Mouse (Mus musculus): Measurements from ENCODE around the gene Pofut2. TPM values are rescaled to one million over a fixed set of nuclear protein-coding genes. Genes with fewer than 3 reads are reported as not detected.

The Pofut2 gene
- polyA plus RNA-seq, 1 experiment from 2014 or later, result 108 TPM

DNA sequence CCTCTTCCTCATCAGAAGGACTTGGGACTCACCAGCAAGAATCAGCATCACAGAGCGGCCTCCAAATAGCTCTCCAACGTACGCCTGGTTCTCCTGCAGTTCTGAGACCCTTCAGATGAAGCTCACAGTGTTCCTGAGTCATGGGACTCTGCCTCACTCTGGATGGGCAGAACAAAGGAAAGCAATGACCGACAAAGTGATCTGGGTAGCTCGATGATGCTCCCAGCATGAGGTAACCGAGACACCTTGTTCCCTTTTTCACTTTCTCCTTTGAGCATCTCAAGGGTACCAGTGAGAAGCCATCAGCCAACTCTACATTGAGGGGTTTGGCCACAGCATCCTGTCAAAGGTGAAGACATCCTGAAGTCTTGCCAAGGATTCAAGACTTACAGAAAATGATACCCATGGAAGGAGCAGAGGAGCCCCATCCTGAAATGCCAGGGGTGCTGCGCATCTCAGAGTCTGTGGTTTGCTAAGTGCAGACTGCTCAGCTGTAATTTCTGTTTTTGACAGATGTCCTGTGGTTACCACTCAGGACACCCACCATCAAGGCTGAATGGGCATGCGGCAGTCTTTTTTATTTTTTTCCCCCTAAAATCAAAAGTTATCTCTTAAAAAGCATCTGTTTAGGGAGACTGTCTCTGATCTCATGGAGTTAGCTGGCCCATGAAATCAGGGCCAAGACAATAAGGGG is 32.9 kb upstream of the Pofut2 start:
- WGBS, result 86% methylated on average over 8 of the region's 8 CpGs
- no peak for ATAC-seq (replicated peaks; ENCODE audit: extremely low read depth, insufficient read depth, low FRiP score)
- Histone ChIP-seq H3K9ac (ENCODE audit: low read length) (no peak overlapping the region), H3K36me3 (ENCODE audit: control insufficient read depth, insufficient read depth) (no peaks in the 10 kb centered on the region), H3K27me3 (ENCODE audit: control insufficient read depth, insufficient read depth, low read length) (no peaks in the 10 kb centered on the region; the same call in 1 of the 2 replicates), H3K4me1 (ENCODE audit: control insufficient read depth, insufficient read depth, low read length) (peaks cover 41% of the 10 kb centered on the region), H3K4me2 (ENCODE audit: low read depth, low read length) (no peak overlapping the region), H3K4me3 (ENCODE audit: low read length) (no peak overlapping the region), H3K9me3 (replicated peaks; ENCODE audit: control insufficient read depth, low read length) (no peaks in the 10 kb centered on the region), H3K27ac (ENCODE audit: low read length) (no peak overlapping the region)

DNA sequence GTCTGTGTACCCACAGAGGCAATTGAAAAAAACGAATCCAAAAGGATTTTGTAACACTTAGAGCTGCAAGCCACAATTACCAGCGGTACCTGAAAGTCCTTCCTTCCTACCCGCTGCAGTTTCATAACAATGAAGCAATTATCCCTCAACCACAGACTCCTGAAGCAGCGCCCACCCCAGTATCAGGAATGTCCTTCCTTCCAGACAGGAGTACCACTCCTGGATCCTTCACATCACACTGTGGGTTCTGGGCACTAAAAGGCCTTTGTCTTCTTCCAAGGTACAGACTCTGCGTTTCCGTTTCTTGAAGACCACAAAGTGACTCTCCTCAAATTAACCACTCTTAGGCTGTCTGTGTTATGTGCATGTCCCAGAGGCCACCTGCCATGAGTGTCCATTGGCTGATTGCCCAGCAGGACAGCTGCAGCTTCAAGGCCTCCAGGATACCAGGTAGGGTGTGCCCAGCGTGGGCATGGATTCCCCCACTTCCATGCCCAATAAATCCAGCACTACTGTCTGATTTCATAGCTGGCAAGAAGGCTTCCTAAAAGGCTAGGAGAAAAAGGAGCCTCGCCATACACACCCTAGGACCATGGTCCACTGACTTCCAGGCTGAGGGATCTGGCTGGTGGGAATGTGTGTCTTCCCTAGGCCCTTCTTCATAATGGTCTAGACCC is 32.2 kb upstream of the Pofut2 start:
- H3K9me3 ChIP-seq (replicated peaks; ENCODE audit: control insufficient read depth, low read length), result no peaks in the 10 kb centered on the region
- H3K27ac ChIP-seq (ENCODE audit: low read length), result no peak overlapping the region
- WGBS, result 73% methylated on average over 8 of the region's 8 CpGs
- ATAC-seq (replicated peaks; ENCODE audit: extremely low read depth, insufficient read depth, low FRiP score), result no peak
- H3K36me3 ChIP-seq (ENCODE audit: control insufficient read depth, insufficient read depth), result no peaks in the 10 kb centered on the region
- no peak overlapping the region for H3K4me2 ChIP-seq (ENCODE audit: low read depth, low read length)
- H3K4me1 ChIP-seq (ENCODE audit: control insufficient read depth, insufficient read depth, low read length), result peaks cover 36% of the 10 kb centered on the region
- no peak overlapping the region for H3K9ac ChIP-seq (ENCODE audit: low read length)
- H3K4me3 ChIP-seq (ENCODE audit: low read length), result no peak overlapping the region
- H3K27me3 ChIP-seq (ENCODE audit: control insufficient read depth, insufficient read depth, low read length), result no peaks in the 10 kb centered on the region; the same call in 1 of the 2 replicates

DNA sequence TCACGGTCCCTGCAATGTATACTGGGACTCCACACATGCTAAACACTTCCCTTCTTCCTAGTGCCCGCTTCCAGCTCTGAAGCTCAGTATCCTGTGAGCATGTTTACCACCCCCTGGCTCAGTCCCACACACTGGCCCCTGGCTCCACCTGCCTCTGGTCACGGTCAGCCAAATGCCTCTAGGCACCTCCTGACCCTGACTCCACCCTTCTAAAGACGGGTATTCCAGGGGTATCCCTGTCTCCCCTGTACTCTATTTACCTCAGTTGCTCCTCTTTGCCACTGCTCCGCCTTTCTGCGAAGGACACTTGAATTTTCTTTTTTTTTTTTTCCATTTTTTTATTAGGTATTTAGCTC is 31.7 kb upstream of the Pofut2 start:
- H3K36me3 ChIP-seq (ENCODE audit: control insufficient read depth, insufficient read depth), result no peaks in the 10 kb centered on the region
- ATAC-seq (replicated peaks; ENCODE audit: extremely low read depth, insufficient read depth, low FRiP score), result no peak
- no peak overlapping the region for H3K27ac ChIP-seq (ENCODE audit: low read length)
- no peaks in the 10 kb centered on the region; the same call in 1 of the 2 replicates for H3K27me3 ChIP-seq (ENCODE audit: control insufficient read depth, insufficient read depth, low read length)
- H3K4me2 ChIP-seq (ENCODE audit: low read depth, low read length), result no peak overlapping the region
- no peak overlapping the region for H3K9ac ChIP-seq (ENCODE audit: low read length)
- no peak overlapping the region for H3K4me3 ChIP-seq (ENCODE audit: low read length)
- WGBS, result 84% methylated on average over 6 of the region's 6 CpGs
- H3K9me3 ChIP-seq (replicated peaks; ENCODE audit: control insufficient read depth, low read length), result no peaks in the 10 kb centered on the region
- peaks cover 39% of the 10 kb centered on the region for H3K4me1 ChIP-seq (ENCODE audit: control insufficient read depth, insufficient read depth, low read length)

DNA sequence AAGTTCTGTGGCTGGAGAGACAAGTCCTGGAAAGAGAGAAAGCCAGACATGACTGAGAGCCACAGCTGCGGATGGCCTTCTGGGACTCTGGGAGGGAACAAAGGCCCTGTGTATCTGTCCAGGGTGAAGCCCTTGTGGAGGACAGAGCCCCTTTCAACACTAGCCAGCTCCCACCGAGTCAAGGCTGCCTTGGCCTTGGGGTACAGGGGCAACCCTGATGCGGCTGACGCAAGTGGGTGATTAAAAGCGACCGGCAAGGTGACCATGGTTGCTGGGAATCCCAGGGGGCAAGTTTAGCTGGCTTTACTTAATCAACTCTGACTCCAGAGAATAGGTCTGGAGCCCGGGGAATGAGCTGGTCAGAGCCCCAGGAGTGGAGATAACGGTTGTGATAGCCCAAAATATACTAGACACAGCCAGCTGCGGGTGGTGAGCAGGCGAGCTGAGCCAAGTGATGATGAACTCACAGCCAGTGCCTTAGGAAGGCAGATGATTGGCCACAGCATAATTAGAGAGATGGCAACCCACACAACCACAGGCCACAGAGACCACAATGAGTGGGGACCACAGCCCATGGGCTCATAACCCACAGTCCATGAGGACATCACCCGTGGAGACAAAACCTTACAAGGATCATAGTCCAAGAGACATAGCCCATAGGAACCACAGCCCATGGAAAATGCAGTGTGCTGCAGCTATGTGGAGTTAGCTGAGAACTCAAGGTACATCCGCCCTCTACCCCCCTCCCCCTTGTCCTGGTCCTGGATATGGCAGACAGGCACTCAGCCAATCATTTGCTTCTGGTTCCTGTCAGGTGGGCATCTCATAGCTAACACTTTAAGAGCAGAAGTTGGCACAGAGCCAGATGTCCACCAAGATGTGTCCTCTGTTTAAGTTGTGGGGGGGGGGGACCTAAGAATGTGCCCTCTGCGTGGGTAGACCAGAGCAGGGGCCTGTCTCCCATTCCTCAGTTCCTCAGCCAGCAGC is 29.1 kb upstream of the Pofut2 start:
- Histone ChIP-seq H3K4me1 (ENCODE audit: control insufficient read depth, insufficient read depth, low read length) (peaks cover 43% of the 10 kb centered on the region), H3K27me3 (ENCODE audit: control insufficient read depth, insufficient read depth, low read length) (no peaks in the 10 kb centered on the region), H3K4me3 (ENCODE audit: low read length) (no peak overlapping the region), H3K9ac (ENCODE audit: low read length) (peak overlapping the region; percentile 34), H3K9me3 (replicated peaks; ENCODE audit: control insufficient read depth, low read length) (no peaks in the 10 kb centered on the region), H3K36me3 (ENCODE audit: control insufficient read depth, insufficient read depth) (no peaks in the 10 kb centered on the region), H3K4me2 (ENCODE audit: low read depth, low read length) (peak overlapping the region; percentile 2; the same call in 1 of the 2 replicates), H3K27ac (ENCODE audit: low read length) (peak overlapping the region; percentile 87)
- peak; percentile 77 for ATAC-seq (replicated peaks; ENCODE audit: extremely low read depth, insufficient read depth, low FRiP score)
- WGBS, result 25% methylated on average over 13 of the region's 13 CpGs

DNA sequence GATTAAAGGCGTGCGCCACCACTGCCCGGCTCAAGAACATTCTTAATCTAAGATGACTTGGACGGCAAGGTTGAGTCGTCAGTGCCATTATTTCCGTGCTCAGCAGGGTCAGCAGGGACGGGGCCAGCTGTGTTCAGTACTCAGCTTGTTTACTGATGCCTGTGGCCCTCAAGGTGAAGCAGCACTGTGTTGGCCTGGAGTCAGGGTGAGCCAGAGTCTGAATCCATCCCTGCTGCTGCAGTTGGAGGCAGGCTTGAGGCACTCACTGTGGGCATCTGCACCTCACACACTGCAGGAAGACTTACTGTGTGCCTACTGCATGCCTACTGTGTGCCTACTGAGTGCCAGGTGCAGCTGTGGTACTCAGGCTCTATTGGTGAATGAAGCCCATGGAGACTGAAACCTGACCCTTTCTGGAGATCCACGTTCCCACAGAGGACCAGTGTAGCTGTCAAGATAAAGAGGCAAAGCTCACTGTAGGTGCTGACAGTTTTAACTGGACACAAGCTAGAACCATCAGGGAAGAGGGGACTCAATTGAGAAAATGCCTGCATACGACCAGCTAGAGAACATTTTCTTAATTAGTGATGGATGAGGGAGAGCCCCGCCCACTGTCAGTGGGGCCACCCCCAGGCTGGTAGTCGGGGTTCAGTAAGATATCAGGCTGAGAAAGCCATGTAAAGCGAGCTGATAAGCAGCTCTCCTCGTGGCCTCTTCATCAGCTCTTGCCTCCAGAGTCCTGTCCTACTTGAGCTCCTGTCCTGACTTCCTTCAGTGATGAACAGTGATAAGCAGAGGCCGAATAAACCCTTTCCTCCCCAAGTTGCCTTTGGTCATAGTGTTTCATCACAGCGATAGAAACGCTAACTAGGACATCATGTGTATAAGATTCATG is 26.9 kb upstream of the Pofut2 start:
- no peak for ATAC-seq (replicated peaks; ENCODE audit: extremely low read depth, insufficient read depth, low FRiP score)
- Histone ChIP-seq H3K4me3 (ENCODE audit: low read length) (no peak overlapping the region), H3K36me3 (ENCODE audit: control insufficient read depth, insufficient read depth) (no peaks in the 10 kb centered on the region), H3K9me3 (replicated peaks; ENCODE audit: control insufficient read depth, low read length) (no peaks in the 10 kb centered on the region), H3K27me3 (ENCODE audit: control insufficient read depth, insufficient read depth, low read length) (no peaks in the 10 kb centered on the region), H3K4me1 (ENCODE audit: control insufficient read depth, insufficient read depth, low read length) (peaks cover 32% of the 10 kb centered on the region), H3K4me2 (ENCODE audit: low read depth, low read length) (no peak overlapping the region), H3K27ac (ENCODE audit: low read length) (no peak overlapping the region), H3K9ac (ENCODE audit: low read length) (no peak overlapping the region)
- WGBS, result 47% methylated on average over 16 of the region's 16 CpGs

DNA sequence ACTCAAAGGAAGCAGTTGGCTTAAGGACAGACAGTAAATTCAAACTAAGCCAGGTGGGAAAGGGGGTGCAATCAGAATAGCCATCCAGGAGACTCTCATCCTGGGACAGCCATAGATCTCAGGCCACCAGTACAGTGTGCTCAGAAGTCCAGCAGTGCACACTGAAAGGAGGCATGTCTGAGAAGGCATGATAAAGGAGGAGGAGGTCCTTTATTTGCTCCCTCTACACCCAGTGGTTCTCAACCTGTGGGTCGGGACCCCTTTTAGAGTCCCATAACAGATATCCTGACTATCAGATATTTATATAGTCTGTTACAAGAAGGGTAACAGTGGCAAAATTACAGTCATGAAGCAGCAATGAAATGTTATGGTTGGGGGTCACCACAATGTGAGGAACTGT is 25.8 kb upstream of the Pofut2 start:
- 89% methylated on average over 1 of the region's 1 CpGs for WGBS

DNA sequence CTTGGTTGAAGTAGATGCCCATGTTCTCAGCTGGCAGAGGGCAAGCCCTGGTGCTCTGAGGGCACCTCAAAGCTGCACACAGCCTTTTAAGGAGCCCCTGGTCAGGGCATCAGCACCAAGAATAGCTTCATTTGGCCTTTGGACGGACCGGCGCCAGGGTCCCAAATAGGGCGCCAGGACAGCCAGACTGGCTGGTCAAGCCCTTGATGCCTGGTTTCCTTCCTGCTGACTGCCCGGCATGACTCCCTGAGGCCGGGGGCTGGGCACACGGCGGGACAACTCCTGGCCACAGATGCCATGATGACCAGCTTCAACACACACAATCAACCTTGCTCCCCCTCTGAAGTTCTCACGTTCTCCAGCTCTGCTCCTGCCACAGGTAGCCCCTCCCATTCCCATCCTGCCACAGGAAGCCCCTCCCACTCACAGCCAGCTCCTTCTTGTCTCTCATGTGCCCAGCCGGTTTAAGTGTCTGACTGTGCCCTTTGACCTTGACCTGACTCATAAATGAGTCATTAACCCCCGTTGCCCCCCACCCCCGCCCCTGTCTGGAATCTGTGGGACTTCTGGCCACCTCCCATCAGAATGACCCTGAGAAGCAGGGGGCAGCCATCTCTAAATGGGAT is 23.9 kb upstream of the Pofut2 start:
- no peaks in the 10 kb centered on the region for H3K36me3 ChIP-seq (ENCODE audit: control insufficient read depth, insufficient read depth)
- 69% methylated on average over 12 of the region's 12 CpGs for WGBS
- ATAC-seq (replicated peaks; ENCODE audit: extremely low read depth, insufficient read depth, low FRiP score), result no peak
- H3K4me1 ChIP-seq (ENCODE audit: control insufficient read depth, insufficient read depth, low read length), result peaks cover 20% of the 10 kb centered on the region
- H3K9ac ChIP-seq (ENCODE audit: low read length), result no peak overlapping the region
- H3K4me2 ChIP-seq (ENCODE audit: low read depth, low read length), result no peak overlapping the region
- H3K27me3 ChIP-seq (ENCODE audit: control insufficient read depth, insufficient read depth, low read length), result no peaks in the 10 kb centered on the region
- no peak overlapping the region for H3K4me3 ChIP-seq (ENCODE audit: low read length)
- no peaks in the 10 kb centered on the region for H3K9me3 ChIP-seq (replicated peaks; ENCODE audit: control insufficient read depth, low read length)
- no peak overlapping the region for H3K27ac ChIP-seq (ENCODE audit: low read length)

More for the DNA sequence above, 25.8 kb upstream of the Pofut2 start:
- no peak for ATAC-seq (replicated peaks; ENCODE audit: extremely low read depth, insufficient read depth, low FRiP score)
- Histone ChIP-seq H3K27me3 (ENCODE audit: control insufficient read depth, insufficient read depth, low read length) (no peaks in the 10 kb centered on the region), H3K9me3 (replicated peaks; ENCODE audit: control insufficient read depth, low read length) (no peaks in the 10 kb centered on the region), H3K4me1 (ENCODE audit: control insufficient read depth, insufficient read depth, low read length) (peaks cover 34% of the 10 kb centered on the region), H3K4me3 (ENCODE audit: low read length) (no peak overlapping the region), H3K9ac (ENCODE audit: low read length) (no peak overlapping the region), H3K4me2 (ENCODE audit: low read depth, low read length) (no peak overlapping the region), H3K36me3 (ENCODE audit: control insufficient read depth, insufficient read depth) (no peaks in the 10 kb centered on the region), H3K27ac (ENCODE audit: low read length) (no peak overlapping the region)
